Mouse (Mus musculus) cerebellum, postnatal 14 days (tissue): ENCODE data around the gene Kank2.
A peak's percentile ranks its signal among the peaks of the same experiment; 100 is the strongest.
"Not testable (repeated sequence)": the region's sequence is repeated elsewhere in the genome, so short reads cannot be mapped to it uniquely, and the experiment has no call there.

Experiments
- DNase-seq, 2 experiments: peaks; one replicate each; pipeline ENCODE4 v3.0.0; 2021; ENCODE audit warnings: mixed read lengths in 2 of 2

The Kank2 gene

GRCm38 (mm10) chr9:21781657-21782468, 16.7 kb downstream of the Kank2 start:
- DNase-seq: peak in 1 of 2 experiments; percentile 37

- no peak for DNase-seq
Measured at GRCm38 (mm10) chr9:21777726-21778125, 20.8 kb downstream of the Kank2 start.

- peak in 1 of 2 experiments; percentile 33 for DNase-seq
Measured at GRCm38 (mm10) chr9:21774353-21774752, 24.2 kb downstream of the Kank2 start.

- not testable (repeated sequence) for DNase-seq
Measured at GRCm38 (mm10) chr9:21773396-21773795, 25.1 kb downstream of the Kank2 start.

- DNase-seq: peak; percentile 60 to 61
Measured at GRCm38 (mm10) chr9:21769558-21770183, 28.9 kb downstream of the Kank2 start.

GRCm38 (mm10) chr9:21768511-21769411, 29.8 kb downstream of the Kank2 start:
- DNase-seq: peak; percentile 55 to 66

GRCm38 (mm10) chr9:21767896-21768295, 30.6 kb downstream of the Kank2 start:
- DNase-seq: peak; percentile 53 to 69

- DNase-seq: no peak
Measured at GRCm38 (mm10) chr9:21764084-21764999, 34.2 kb downstream of the Kank2 start.

GRCm38 (mm10) chr9:21762135-21762534, 36.4 kb downstream of the Kank2 start:
- no peak for DNase-seq

GRCm38 (mm10) chr9:21760155-21761088, 38.1 kb downstream of the Kank2 start, which contains the start of gene Spc24:
Spc24 (minus strand) TSS chr9:21760303.
- peak; percentile 98 to 99 for DNase-seq

GRCm38 (mm10) chr9:21759718-21760117, 38.8 kb downstream of the Kank2 start:
- DNase-seq: no peak

GRCm38 (mm10) chr9:21758576-21759529, 39.7 kb downstream of the Kank2 start:
- DNase-seq: peak; percentile 42 to 47

GRCm38 (mm10) chr9:21754516-21755321, 43.8 kb downstream of the Kank2 start:
- peak; percentile 37 to 49 for DNase-seq

- peak; percentile 70 to 78 for DNase-seq
Measured at GRCm38 (mm10) chr9:21754003-21754402, 44.5 kb downstream of the Kank2 start.

GRCm38 (mm10) chr9:21752252-21752792, 46.2 kb downstream of the Kank2 start:
- DNase-seq: no peak

- DNase-seq: peak; percentile 48 to 68
Measured at GRCm38 (mm10) chr9:21751347-21751746, 47.2 kb downstream of the Kank2 start.

- DNase-seq: no peak
Measured at GRCm38 (mm10) chr9:21750370-21750769, 48.2 kb downstream of the Kank2 start.
